In the genomic region with DNA sequence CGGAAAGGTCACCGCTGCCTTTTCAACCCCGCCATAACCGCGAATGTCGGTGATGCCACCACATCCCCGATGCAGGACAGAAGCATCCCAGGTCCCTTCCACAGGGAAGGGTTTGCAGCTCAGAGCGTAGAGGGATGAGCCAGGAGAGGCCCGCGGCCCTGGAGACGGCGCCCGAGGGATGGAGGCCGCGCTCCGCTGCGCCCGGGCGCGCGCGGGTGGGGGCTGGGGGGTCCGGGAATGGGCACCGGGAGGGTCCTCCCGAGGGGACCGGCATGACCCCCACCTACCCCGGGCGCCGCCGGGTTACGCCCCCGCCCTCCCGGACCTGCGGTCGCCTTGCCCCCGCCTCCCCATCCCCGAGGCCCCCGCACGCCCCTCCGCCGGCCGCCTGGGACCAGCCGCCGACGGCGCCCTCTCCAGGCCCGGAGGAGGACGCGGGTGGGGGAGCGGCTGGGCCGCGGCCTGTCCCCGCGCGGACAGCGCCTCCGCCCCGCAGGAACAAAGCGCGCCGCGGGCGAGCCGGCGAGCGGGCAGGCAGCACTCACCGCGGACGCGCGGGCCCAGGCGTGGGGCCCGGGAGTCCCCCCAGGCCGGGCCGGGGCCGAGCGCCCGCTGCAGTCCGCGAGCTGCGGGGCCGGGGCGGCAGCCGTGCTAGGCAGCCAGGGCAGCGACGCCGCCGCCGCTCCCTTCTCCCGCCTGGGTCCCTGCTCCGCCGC, we compare ENCODE assay signal across 8 mouse cellular contexts. TPM values are rescaled to one million over a fixed set of nuclear protein-coding genes. Genes with fewer than 3 reads are reported as not detected.
DNase-seq lines count a peak whose midpoint lies in the region; ATAC-seq and TF ChIP-seq lines count a peak whose summit lies in the region.

No protein-coding gene starts in this region.

- H3K4me1 ChIP-seq in cortical plate, adult 2 months (ENCODE audit: control insufficient read depth, insufficient read depth, low read length) = peaks cover 7% of the 10 kb centered on the region
- H3K4me1 ChIP-seq in intestine, embryonic 16.5 days (ENCODE audit: control insufficient read depth, insufficient read depth, low read length) = peaks cover 11% of the 10 kb centered on the region
- H3K4me1 ChIP-seq in limb, embryonic 15.5 days = peaks cover 23% of the 10 kb centered on the region
- H3K4me1 ChIP-seq in midbrain, embryonic 12.5 days = peaks cover 48% of the 10 kb centered on the region
- no peaks in the 10 kb centered on the region for H3K4me1 ChIP-seq in stomach, postnatal 0 days (replicated peaks; ENCODE audit: control insufficient read depth, insufficient read depth)

- no peaks in the 10 kb centered on the region for H3K9me3 ChIP-seq in intestine, embryonic 16.5 days (ENCODE audit: control insufficient read depth, low read length)
- H3K9me3 ChIP-seq in limb, embryonic 15.5 days = no peaks in the 10 kb centered on the region
- H3K9me3 ChIP-seq in midbrain, embryonic 12.5 days = no peaks in the 10 kb centered on the region
- no peaks in the 10 kb centered on the region for H3K9me3 ChIP-seq in stomach, postnatal 0 days (ENCODE audit: control insufficient read depth, low read length)

- no peak for TF ChIP-seq CTCF in cortical plate, adult 2 months (IDR thresholded peaks at IDR 0.05; ENCODE audit: extremely low read depth, insufficient read depth, low read length)
- TF ChIP-seq CTCF in stomach, postnatal 0 days (IDR thresholded peaks at IDR 0.05; ENCODE audit: low read depth) = peak; percentile 45

- DNase-seq in cerebellum, adult 9-10 months = no peak
- DNase-seq in gastrocnemius, postnatal 10 days = peak; percentile 61
- peak; percentile 65 for DNase-seq in stomach, postnatal 0 days (ENCODE audit: low spot score)

- WGBS in intestine, embryonic 16.5 days = under 1% methylated on average over 63 of the region's 92 CpGs
- WGBS in limb, embryonic 15.5 days = under 1% methylated on average over 91 of the region's 92 CpGs
- WGBS in midbrain, embryonic 12.5 days = under 1% methylated on average over 60 of the region's 92 CpGs
- under 1% methylated on average over 82 of the region's 92 CpGs for WGBS in stomach, postnatal 0 days

- H3K4me2 ChIP-seq in intestine, embryonic 16.5 days (ENCODE audit: low read depth, low read length) = peak overlapping the region; percentile 76
- peak overlapping the region; percentile 70 for H3K4me2 ChIP-seq in limb, embryonic 15.5 days
- H3K4me2 ChIP-seq in midbrain, embryonic 12.5 days (replicated peaks) = peak overlapping the region; percentile 64
- H3K4me2 ChIP-seq in stomach, postnatal 0 days (replicated peaks; ENCODE audit: low read depth) = peak overlapping the region; percentile 82

- H3K27me3 ChIP-seq in intestine, embryonic 16.5 days (replicated peaks; ENCODE audit: control insufficient read depth, insufficient read depth, low read length) = no peaks in the 10 kb centered on the region
- no peaks in the 10 kb centered on the region for H3K27me3 ChIP-seq in limb, embryonic 15.5 days
- H3K27me3 ChIP-seq in midbrain, embryonic 12.5 days = no peaks in the 10 kb centered on the region
- no peaks in the 10 kb centered on the region for H3K27me3 ChIP-seq in stomach, postnatal 0 days (ENCODE audit: control insufficient read depth, insufficient read depth, low read length)

- peak overlapping the region; percentile 96 for H3K9ac ChIP-seq in intestine, embryonic 16.5 days (ENCODE audit: low read depth, low read length)
- peak overlapping the region; percentile 98 for H3K9ac ChIP-seq in limb, embryonic 15.5 days
- H3K9ac ChIP-seq in midbrain, embryonic 12.5 days (replicated peaks) = peak overlapping the region; percentile 99
- H3K9ac ChIP-seq in stomach, postnatal 0 days (ENCODE audit: low read length) = peak overlapping the region; percentile 98

- peak; percentile 50 for ATAC-seq in cerebellum, adult (ENCODE audit: insufficient number of reproducible peaks, low FRiP score, low TSS enrichment)
- peak; percentile 88 for ATAC-seq in intestine, embryonic 16.5 days
- peak; percentile 76 for ATAC-seq in limb, embryonic 15.5 days (ENCODE audit: insufficient number of reproducible peaks, low FRiP score, low TSS enrichment, low read depth)
- peak; percentile 77 for ATAC-seq in midbrain, embryonic 12.5 days (ENCODE audit: low FRiP score, low read depth)
- ATAC-seq in stomach, postnatal 0 days (ENCODE audit: low FRiP score, low TSS enrichment) = peak; percentile 84

- no peak for TF ChIP-seq POLR2A in cortical plate, adult 2 months (IDR thresholded peaks at IDR 0.05; ENCODE audit: extremely low read depth, insufficient read depth, low read length)

- no peaks in the 10 kb centered on the region for H3K36me3 ChIP-seq in intestine, embryonic 16.5 days (ENCODE audit: control insufficient read depth, insufficient read depth, low read length)
- H3K36me3 ChIP-seq in limb, embryonic 15.5 days = no peaks in the 10 kb centered on the region
- no peaks in the 10 kb centered on the region; the same call in 1 of the 2 replicates for H3K36me3 ChIP-seq in midbrain, embryonic 12.5 days
- no peaks in the 10 kb centered on the region for H3K36me3 ChIP-seq in stomach, postnatal 0 days (ENCODE audit: control insufficient read depth, insufficient read depth, low read length)

- no peak for TF ChIP-seq EP300 in stomach, postnatal 0 days (optimal IDR thresholded peaks at IDR 0.05)

- peak overlapping the region; percentile 99 for H3K27ac ChIP-seq in cortical plate, adult 2 months (ENCODE audit: insufficient read depth, low read length)
- H3K27ac ChIP-seq in intestine, embryonic 16.5 days (ENCODE audit: low read length) = peak overlapping the region; percentile 91
- peak overlapping the region; percentile 95 for H3K27ac ChIP-seq in limb, embryonic 15.5 days
- peak overlapping the region; percentile 99 for H3K27ac ChIP-seq in midbrain, embryonic 12.5 days (replicated peaks)
- peak overlapping the region; percentile 95 for H3K27ac ChIP-seq in stomach, postnatal 0 days (replicated peaks)

- peak overlapping the region; percentile 96 for H3K4me3 ChIP-seq in cortical plate, adult 2 months (ENCODE audit: insufficient read depth, low read length)
- H3K4me3 ChIP-seq in intestine, embryonic 16.5 days (ENCODE audit: low read length) = peak overlapping the region; percentile 92
- peak overlapping the region; percentile 90 for H3K4me3 ChIP-seq in limb, embryonic 15.5 days
- peak overlapping the region; percentile 94 for H3K4me3 ChIP-seq in midbrain, embryonic 12.5 days
- H3K4me3 ChIP-seq in stomach, postnatal 0 days (ENCODE audit: low read depth, low read length) = peak overlapping the region; percentile 95

RNA-seq across cellular contexts. Expression of a gene that starts 0.5 kb away (rescaled TPM):
- 43.6 and 47.8 TPM in 2 replicates for polyA plus RNA-seq in cortical plate, adult 2 months (2012; rRNA removed)
- 10 to 100 TPM; 26.0 to 33.0 TPM for total RNA-seq in gastrocnemius, postnatal 10 days (2021)
- 7.5 and 9.0 TPM in 2 replicates for polyA plus RNA-seq in intestine, embryonic 16.5 days (2015; fragmentation: Nextera tagmentation; extraction: Ambion mirVana)
- polyA plus RNA-seq in limb, embryonic 15.5 days (2015; fragmentation: Nextera tagmentation; extraction: Ambion mirVana) = 12.3 and 14.4 TPM in 2 replicates
- polyA plus RNA-seq in midbrain, embryonic 12.5 days (2016; fragmentation: Nextera tagmentation; extraction: Ambion mirVana) = 43.3 TPM in 2 replicates
- polyA plus RNA-seq in stomach, postnatal 0 days (2015; fragmentation: Nextera tagmentation; extraction: Ambion mirVana) = 4.9 and 5.4 TPM in 2 replicates
